Mouse (Mus musculus): ENCODE measurements around the gene Dctpp1.

The Dctpp1 gene

DNA sequence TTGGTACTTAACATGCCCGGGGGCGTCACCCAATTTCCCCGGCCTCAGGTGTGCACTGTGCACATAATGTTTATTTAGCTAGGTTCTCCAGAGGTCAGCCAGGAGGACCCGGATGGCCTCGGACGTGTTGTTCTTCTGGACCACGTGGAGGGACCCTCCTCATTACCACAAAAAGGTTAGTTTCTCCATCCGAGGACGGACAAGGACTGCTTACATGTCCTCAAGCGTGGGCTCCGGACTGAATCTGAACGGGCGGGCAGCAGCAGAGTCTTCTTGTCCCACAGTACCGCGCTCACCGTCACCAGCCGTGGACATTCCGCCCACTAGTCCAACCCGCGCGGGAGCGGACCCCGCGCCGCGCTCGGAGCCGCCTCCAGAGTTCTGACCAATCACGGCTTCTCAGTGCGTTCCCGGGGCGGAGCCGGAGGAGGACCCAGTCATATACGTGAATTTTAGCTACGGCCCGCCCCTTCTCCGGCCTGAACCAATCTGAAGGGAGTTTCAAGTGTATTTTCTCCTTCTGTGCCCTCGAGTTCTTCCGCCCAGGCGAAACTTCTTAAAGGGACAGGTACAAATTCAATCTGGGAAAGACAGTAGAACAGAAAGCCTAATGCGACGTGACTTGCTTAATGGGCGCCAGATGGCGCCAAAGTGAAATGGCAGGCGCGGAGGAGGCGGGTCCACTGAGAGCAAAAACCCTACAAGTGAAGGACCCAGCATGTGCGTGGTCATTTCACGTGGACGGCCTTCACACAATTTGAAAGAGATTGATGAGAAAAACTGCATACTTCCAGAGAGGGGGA lies at the start of gene Dctpp1:
Gene Dctpp1, minus strand, starts transcription at position 401 of the 803 bp plus-strand sequence.
- peak; percentile 99 for DNase-seq

DNA sequence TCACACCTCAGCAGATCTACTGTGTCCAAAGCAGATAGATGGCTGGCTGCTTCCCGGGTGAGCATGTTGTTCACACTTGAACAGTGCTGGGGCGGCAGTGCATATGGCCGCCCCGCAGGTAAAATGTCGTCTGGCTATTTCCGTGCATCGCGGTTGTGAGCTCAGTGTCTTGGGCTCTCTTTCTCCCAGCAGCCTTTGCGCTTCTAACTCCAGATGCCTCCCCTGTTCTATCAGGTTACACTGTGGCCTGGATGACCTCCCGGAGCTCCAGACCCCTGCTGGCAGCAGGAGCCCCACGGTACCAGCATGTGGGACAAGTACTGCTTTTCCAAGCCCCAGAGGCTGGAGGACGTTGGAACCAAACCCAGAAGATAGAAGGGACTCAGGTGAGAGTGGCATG lies 49.4 kb upstream of the Dctpp1 start:
- no peak for DNase-seq

- peak; percentile 79 for DNase-seq
These were observed 48.4 kb upstream of the Dctpp1 start for GRCm38 (mm10) chr7:127308887-127309286.

GRCm38 (mm10) chr7:127308431-127308830 lies 47.9 kb upstream of the Dctpp1 start:
- no peak for DNase-seq

DNA sequence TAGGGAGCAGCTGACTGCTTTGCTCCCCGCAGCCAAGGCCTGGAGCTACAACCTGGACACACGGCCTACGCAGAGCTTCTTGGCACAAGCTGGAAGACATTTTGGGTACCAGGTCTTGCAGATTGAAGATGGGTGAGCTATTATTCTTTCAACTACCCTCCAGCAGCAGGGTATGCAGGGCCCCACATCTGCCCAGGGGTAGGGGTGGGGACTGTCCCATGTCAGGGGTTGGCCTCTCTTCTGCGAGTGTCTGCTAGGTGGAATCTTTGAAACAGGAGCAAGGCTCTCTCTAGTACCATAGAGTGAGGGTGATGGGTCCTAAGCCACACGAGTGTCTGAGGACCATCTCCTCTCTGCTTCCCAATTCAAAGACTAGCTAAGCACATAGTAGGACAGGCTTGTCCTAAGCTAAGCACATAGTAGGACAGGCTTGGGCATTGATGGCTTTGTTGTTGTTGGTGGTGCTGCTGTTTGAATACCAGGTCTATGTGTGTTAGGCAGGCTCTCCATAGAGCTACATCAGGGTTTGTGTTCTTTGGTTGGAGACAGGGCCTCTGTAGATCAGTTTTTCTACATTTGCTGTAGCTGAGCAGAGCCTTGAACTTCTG lies 37.2 kb upstream of the Dctpp1 start:
- no peak for DNase-seq

- no peak for DNase-seq
These were observed 36.5 kb upstream of the Dctpp1 start for GRCm38 (mm10) chr7:127296786-127297555.

DNA sequence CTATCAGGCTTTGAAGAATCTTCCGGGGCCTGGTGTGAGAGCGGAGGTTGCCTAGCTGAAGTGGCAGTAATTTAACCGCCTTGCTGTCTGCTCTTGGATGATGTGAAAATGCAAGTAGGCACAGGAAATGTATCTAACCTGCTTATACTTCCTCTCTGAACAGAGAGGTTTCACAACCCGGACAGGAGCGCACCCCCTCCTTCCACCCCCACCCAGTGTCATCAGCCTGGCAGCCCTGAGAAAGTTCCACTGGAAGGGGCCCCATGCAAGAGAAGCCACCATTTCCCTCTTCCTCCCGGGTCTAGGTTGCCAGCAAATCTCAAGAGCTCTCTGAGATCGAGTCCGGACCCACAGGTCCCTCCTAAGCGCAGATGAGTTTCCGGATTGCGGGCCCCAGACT lies 35.6 kb upstream of the Dctpp1 start, which contains the start of gene Itgal:
Gene Itgal, plus strand, starts transcription at position 163 of the 400 bp plus-strand sequence.
- no peak for DNase-seq

DNA sequence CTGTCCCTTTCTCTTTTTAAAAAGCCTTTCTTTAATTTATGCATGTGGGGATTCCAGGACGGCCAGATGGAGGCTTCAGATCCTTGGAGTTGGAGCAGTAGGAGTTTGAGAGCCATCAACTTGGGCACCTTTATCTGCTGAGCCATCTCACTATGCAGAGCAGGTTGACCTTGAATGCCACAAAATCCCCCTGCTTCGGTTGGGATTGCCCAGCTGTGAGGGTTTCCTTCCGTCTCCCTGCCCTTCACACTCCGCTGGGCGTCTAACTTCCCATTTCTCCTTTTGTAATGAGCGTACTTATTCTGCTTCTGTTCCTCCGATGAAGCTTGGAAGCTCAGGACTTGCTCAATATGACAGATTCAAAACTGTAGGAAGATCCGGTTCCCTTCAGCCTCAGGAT lies 29.6 kb upstream of the Dctpp1 start:
- no peak for DNase-seq

GRCm38 (mm10) chr7:127289306-127289705 lies 28.8 kb upstream of the Dctpp1 start:
- DNase-seq, result no peak

- DNase-seq, result no peak
These were observed 27.4 kb upstream of the Dctpp1 start for GRCm38 (mm10) chr7:127287940-127288339.

DNA sequence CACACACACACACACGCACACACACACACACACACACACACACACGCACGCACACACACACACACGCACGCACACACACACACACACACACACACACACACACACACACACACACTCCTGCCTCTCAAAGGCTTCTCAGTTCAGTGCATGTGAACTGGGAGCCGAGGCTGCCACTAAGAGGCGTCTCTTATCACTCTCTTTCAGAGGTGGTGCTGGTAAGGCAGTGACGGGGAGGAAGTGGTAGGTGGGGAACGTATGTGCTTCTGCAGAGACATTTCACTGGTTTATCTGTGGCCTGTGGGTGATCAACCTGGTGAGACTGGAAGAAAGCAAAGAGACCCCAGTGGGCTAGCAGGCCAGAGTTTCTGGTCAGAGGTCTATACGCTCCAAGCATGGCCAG lies 24.6 kb upstream of the Dctpp1 start:
- DNase-seq, result no peak

GRCm38 (mm10) chr7:127282190-127282589 lies 21.7 kb upstream of the Dctpp1 start:
- DNase-seq, result no peak

GRCm38 (mm10) chr7:127281114-127281513 lies 20.6 kb upstream of the Dctpp1 start:
- DNase-seq, result no peak

- no peak for DNase-seq
These were observed 19.6 kb upstream of the Dctpp1 start for GRCm38 (mm10) chr7:127280092-127280491.

- peak; percentile 74 for DNase-seq
These were observed 17.8 kb upstream of the Dctpp1 start for GRCm38 (mm10) chr7:127278311-127278710.

DNA sequence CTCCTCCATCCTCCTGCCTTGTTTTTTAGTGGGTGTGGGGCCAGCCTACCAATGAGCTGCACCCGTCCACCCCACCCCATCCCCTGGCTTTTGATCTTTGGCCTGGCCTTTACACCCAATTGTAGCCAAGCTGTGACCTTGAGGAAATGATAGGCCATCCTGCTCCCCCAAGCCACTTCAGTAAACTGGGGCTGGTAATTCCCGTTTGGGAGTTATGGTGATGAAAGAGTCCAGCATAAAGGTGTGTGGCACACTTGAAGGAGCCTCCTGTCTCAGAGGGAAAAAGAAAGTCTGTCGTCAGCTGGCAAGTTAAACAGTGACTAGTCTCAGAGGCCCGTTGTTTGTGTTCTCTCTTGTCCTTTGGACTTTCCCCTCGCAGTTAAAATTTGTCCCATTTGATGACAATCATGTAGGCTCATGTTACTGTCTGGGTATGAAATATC lies 16.0 kb upstream of the Dctpp1 start:
- no peak for DNase-seq

GRCm38 (mm10) chr7:127273925-127274789 lies 13.6 kb upstream of the Dctpp1 start, which contains the start of gene Sephs2:
Sephs2 (minus strand) TSS chr7:127274055.
- DNase-seq, result peak; percentile 96

GRCm38 (mm10) chr7:127273118-127273923 lies 12.8 kb upstream of the Dctpp1 start:
- DNase-seq, result peak; percentile 59

DNA sequence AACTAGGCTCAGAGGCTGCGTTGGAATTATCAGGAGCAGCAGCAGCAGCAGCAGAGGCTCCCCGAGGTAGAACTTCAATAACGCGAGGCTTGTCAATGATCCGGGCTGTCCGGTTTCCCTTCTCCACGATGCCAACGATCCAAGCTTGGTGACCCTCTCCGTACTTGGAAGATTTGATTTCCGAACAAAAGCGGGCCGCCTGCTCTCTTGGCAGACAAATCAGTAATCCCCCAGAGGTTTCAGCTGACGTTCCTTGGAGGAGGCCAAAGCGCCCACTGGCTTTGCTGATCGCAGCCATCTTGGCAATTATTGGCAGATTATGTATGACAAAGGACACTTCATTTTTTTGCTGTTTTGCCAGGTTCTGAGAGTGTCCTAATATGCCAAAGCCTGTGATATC lies 12.1 kb upstream of the Dctpp1 start:
- DNase-seq, result no peak

DNA sequence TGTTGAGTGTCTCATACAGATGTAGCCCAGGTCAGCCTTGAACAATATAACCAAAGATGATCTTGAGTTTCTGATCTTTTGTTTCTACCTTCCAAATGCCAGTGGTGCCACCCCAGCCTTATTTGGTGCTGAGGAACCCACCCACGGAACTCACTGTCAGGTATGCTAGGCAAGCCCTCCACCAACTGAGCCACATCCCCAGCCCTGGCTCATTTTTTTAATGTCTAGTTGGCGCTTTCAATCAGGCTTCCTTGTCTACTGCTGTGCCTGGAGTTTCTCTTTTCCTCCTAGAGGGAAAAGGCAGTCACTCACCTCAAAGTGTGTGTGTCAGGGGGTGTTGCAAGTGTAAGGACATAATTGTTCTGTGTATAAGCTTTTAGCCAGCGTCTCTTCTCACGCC lies 10.6 kb upstream of the Dctpp1 start:
- no peak for DNase-seq

DNA sequence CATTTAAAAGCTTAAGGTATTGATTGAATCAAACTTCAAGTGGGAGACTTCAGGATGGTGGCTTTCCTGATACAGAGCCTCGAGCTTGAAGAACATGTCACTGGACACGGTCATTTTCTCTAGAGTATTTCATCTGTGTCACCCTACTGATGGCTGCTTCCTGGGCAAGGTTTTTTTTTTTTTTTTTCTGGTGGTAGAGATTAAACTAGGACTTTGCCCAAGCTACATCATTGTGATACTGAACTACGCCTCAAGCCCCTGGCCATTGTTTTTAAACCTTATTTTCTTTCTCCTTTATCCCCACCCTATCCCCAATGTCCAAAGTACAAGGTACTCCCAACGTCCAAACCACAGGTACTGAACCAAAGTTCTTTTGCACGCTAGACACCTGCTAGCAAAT lies 10.2 kb upstream of the Dctpp1 start:
- no peak for DNase-seq

- no peak for DNase-seq
These were observed 9.7 kb upstream of the Dctpp1 start for GRCm38 (mm10) chr7:127270256-127270655.
